Mouse (Mus musculus): ENCODE results near the gene Btnl1. TPM values are rescaled to one million over a fixed set of nuclear protein-coding genes. Genes with fewer than 3 reads are reported as not detected.

Btnl1 gene
- total and polyA plus RNA-seq, 3 experiments: not detected

- dilution Hi-C loops (cut with MboI; ENCODE audit: extremely low pct_ligation_motif_present, extremely low pct_unique_long_range_greater_than_20kb, low sequenced_read_pairs): no loop called here
- no peak overlapping the region for H3K4me3 ChIP-seq (replicated peaks in 1 of 3; ENCODE audit: low read depth in 2 of 3, low read length in 2 of 3, poor library complexity in 1 of 3)
- H3K4me2 ChIP-seq (ENCODE audit: insufficient read depth, low read depth, poor library complexity, severe bottlenecking): no peak overlapping the region
- H3K36me3 ChIP-seq (replicated peaks in 1 of 2; ENCODE audit: control insufficient read depth in 1 of 2, insufficient read depth in 1 of 2, low read length in 1 of 2): no peaks in the 10 kb centered on the region
- H3K27me3 ChIP-seq (replicated peaks): peaks cover 3% of the 10 kb centered on the region
- H3K9me3 ChIP-seq (replicated peaks; ENCODE audit: low read length): no peaks in the 10 kb centered on the region
- H3K27ac ChIP-seq (ENCODE audit: insufficient read depth, low read depth): no peak overlapping the region
- no peaks in the 10 kb centered on the region for H3K79me2 ChIP-seq (replicated peaks; ENCODE audit: control insufficient read depth, extremely low read depth, insufficient read depth, poor library complexity, severe bottlenecking)
- TF ChIP-seq CHD1 (IDR thresholded peaks at IDR 0.05; ENCODE audit: low read depth, low read length) (no peak), POLR2A (IDR thresholded peaks at IDR 0.05; ENCODE audit: low read depth, low read length) (no peak), GABPA (IDR thresholded peaks at IDR 0.05; ENCODE audit: insufficient replicate concordance, low read depth, low read length) (no peak), TCF12 (IDR thresholded peaks at IDR 0.05; ENCODE audit: low read depth, low read length) (no peak), ZKSCAN1 (IDR thresholded peaks at IDR 0.05; ENCODE audit: borderline replicate concordance, low read depth, low read length) (no peak), JUND (conservative IDR thresholded peaks at IDR 0.05; ENCODE audit: low read depth, low read length) (no peak), RCOR1 (conservative IDR thresholded peaks at IDR 0.05; ENCODE audit: low read depth, low read length) (no peak), MXI1 (IDR thresholded peaks at IDR 0.05; ENCODE audit: low read depth, low read length) (peak; percentile 43; the same call in 1 of the 2 replicates), MAFK (IDR thresholded peaks at IDR 0.05; ENCODE audit: insufficient replicate concordance, low read length) (no peak), HCFC1 (IDR thresholded peaks at IDR 0.05; ENCODE audit: low read depth, low read length) (no peak), USF2 (conservative IDR thresholded peaks at IDR 0.05; ENCODE audit: low read depth, low read length) (no peak), IRF4 (IDR thresholded peaks at IDR 0.05; ENCODE audit: low read depth, low read length) (no peak), PAX5 (IDR thresholded peaks at IDR 0.05; ENCODE audit: low read length) (no peak), ZC3H11A (IDR thresholded peaks at IDR 0.05; ENCODE audit: low read depth, low read length) (peak; percentile 76), USF1 (IDR thresholded peaks at IDR 0.05; ENCODE audit: low read depth, low read length) (no peak), EP300 (IDR thresholded peaks at IDR 0.05; ENCODE audit: low read length) (no peak), NRF1 (IDR thresholded peaks at IDR 0.05; ENCODE audit: low read depth, low read length) (no peak), ELF1 (IDR thresholded peaks at IDR 0.05; ENCODE audit: low read depth, low read length) (no peak), SIN3A (IDR thresholded peaks at IDR 0.05; ENCODE audit: low read length) (no peak), RAD21 (IDR thresholded peaks at IDR 0.05; ENCODE audit: low read depth, low read length) (peak; percentile 96), E2F4 (IDR thresholded peaks at IDR 0.05; ENCODE audit: insufficient replicate concordance, low read depth, low read length) (no peak), UBTF (IDR thresholded peaks at IDR 0.05; ENCODE audit: low read depth, low read length) (no peak), ZNF384 (IDR thresholded peaks at IDR 0.05; ENCODE audit: low read depth, low read length) (no peak), JUN (IDR thresholded peaks at IDR 0.05; ENCODE audit: insufficient read depth, low read depth, low read length) (no peak), KAT2A (IDR thresholded peaks at IDR 0.05; ENCODE audit: insufficient replicate concordance, low read length) (no peak), ZMIZ1 (IDR thresholded peaks at IDR 0.05; ENCODE audit: low read depth, low read length) (no peak), BHLHE40 (IDR thresholded peaks at IDR 0.05; ENCODE audit: low read depth, low read length) (no peak), ETS1 (conservative IDR thresholded peaks at IDR 0.05; ENCODE audit: low read depth, low read length) (no peak), CTCF (conservative IDR thresholded peaks at IDR 0.05 in 1 of 2, IDR thresholded peaks at IDR 0.05 in 1 of 2; ENCODE audit: low read depth in 2 of 2, low read length in 2 of 2) (peak; percentile 57 to 97), CHD2 (IDR thresholded peaks at IDR 0.05; ENCODE audit: low read length) (no peak), NELFE (IDR thresholded peaks at IDR 0.05; ENCODE audit: low read depth, low read length) (no peak), TBP (conservative IDR thresholded peaks at IDR 0.05; ENCODE audit: low read depth, low read length) (no peak), MAX (IDR thresholded peaks at IDR 0.05; ENCODE audit: low read length) (peak; percentile 51; the same call in 1 of the 2 replicates), MYC (IDR thresholded peaks at IDR 0.05; ENCODE audit: low read depth, low read length) (peak; percentile 78; the same call in 1 of the 2 replicates), MEF2A (IDR thresholded peaks at IDR 0.05; ENCODE audit: borderline replicate concordance, low read depth, low read length) (no peak), SMC3 (IDR thresholded peaks at IDR 0.05; ENCODE audit: low read depth, low read length) (peak; percentile 93), POLR2AphosphoS2 (IDR thresholded peaks at IDR 0.05; ENCODE audit: low read depth, low read length) (no peak), MAZ (IDR thresholded peaks at IDR 0.05; ENCODE audit: low read depth, low read length) (no peak)
- DNase-seq (ENCODE audit: extremely low read depth): peak; percentile 75
- in situ Hi-C loops (cut with MboI; ENCODE audit: low pct_ligation_motif_present, low pct_unique_long_range_greater_than_20kb, low sequenced_read_pairs): no loop called here
- H3K9ac ChIP-seq (ENCODE audit: insufficient read depth, low read depth): no peak overlapping the region
- H3K4me1 ChIP-seq (ENCODE audit: control insufficient read depth in 1 of 2, insufficient read depth in 2 of 2): peaks cover 0 to 5% of the 10 kb centered on the region in 2 experiments; a peak in 1 of 4 replicates
These were observed 34.2 kb downstream of the Btnl1 start for GRCm38 (mm10) chr17:34411117-34411516.
